ENCODE assay signal across 11 mouse cellular contexts in genomic region chr10:25362235-25362634, GRCm38 (mm10). TPM values are rescaled to one million over a fixed set of nuclear protein-coding genes. Genes with fewer than 3 reads are reported as not detected.
A peak's percentile ranks its signal among the peaks of the same experiment; 100 is the strongest.
DNase-seq lines count a peak whose midpoint lies in the region; ATAC-seq and TF ChIP-seq lines count a peak whose summit lies in the region.
"Had no signal": no experiment of that assay in that cellular context is flagged by ENCODE, and none has a peak within 500 bp of the region (broad histone marks: within the 10 kb centered on the region; RNA-seq: fewer than 3 reads in every experiment).

No protein-coding gene starts in this region.

- no peak for DNase-seq in hindbrain, embryonic 11.5 days (ENCODE audit: low spot score)
- DNase-seq in A20 (ENCODE audit: low read depth, low spot score): peak; percentile 65
- DNase-seq in Muller cell, postnatal 12 days (ENCODE audit: inconsistent ontology term): peak; percentile 58
- DNase-seq in limb, embryonic 14.5 days (ENCODE audit: low spot score): no peak
- DNase-seq in natural killer cell, adult 2 months (ENCODE audit: low spot score in 2 of 2): no peak
- DNase-seq in thymus, adult 18-20 months: no peak
- DNase-seq: adrenal gland, postnatal 10 days; cerebellum, postnatal 25 days; kidney, postnatal 10 days; lung, postnatal 4 days had no signal

- H3K36me3 ChIP-seq in hindbrain, embryonic 16.5 days (ENCODE audit: control insufficient read depth, insufficient read depth, low read length): no peaks in the 10 kb centered on the region
- H3K36me3 ChIP-seq in hindbrain, embryonic 11.5 days (ENCODE audit: control insufficient read depth, insufficient read depth, low read length): no peaks in the 10 kb centered on the region
- H3K36me3 ChIP-seq in limb, embryonic 14.5 days (ENCODE audit: control insufficient read depth, insufficient read depth, low read length): no peaks in the 10 kb centered on the region

- no peak overlapping the region for H3K9ac ChIP-seq in hindbrain, embryonic 16.5 days (ENCODE audit: low read depth, low read length)
- H3K9ac ChIP-seq in hindbrain, embryonic 11.5 days (ENCODE audit: low read depth, low read length): no peak overlapping the region
- H3K9ac ChIP-seq in limb, embryonic 14.5 days (ENCODE audit: low read depth, low read length, severe bottlenecking): no peak overlapping the region

- H3K4me2 ChIP-seq in hindbrain, embryonic 16.5 days (ENCODE audit: low read length): peak overlapping the region; percentile 1; the same call in 1 of the 2 replicates
- H3K4me2 ChIP-seq in hindbrain, embryonic 11.5 days (replicated peaks; ENCODE audit: low read depth, low read length): no peak overlapping the region
- H3K4me2 ChIP-seq in limb, embryonic 14.5 days (replicated peaks; ENCODE audit: low read depth, low read length, severe bottlenecking): peak overlapping the region; percentile 69

- peaks cover 2% of the 10 kb centered on the region; the same call in 1 of the 2 replicates for H3K4me1 ChIP-seq in hindbrain, embryonic 16.5 days (ENCODE audit: control insufficient read depth, insufficient read depth, low read depth, low read length)
- no peaks in the 10 kb centered on the region for H3K4me1 ChIP-seq in hindbrain, embryonic 11.5 days (replicated peaks; ENCODE audit: control insufficient read depth, insufficient read depth, low read length)
- H3K4me1 ChIP-seq in limb, embryonic 14.5 days (ENCODE audit: control insufficient read depth, insufficient read depth, low read length): peaks cover 36% of the 10 kb centered on the region

- no peak overlapping the region for H3K4me3 ChIP-seq in hindbrain, embryonic 16.5 days (ENCODE audit: low read length)
- no peak overlapping the region for H3K4me3 ChIP-seq in hindbrain, embryonic 11.5 days (ENCODE audit: low read depth, low read length)
- H3K4me3 ChIP-seq in limb, embryonic 14.5 days (replicated peaks; ENCODE audit: low read length): peak overlapping the region; percentile 81

- no peak for TF ChIP-seq POLR2A in limb, embryonic 14.5 days (IDR thresholded peaks at IDR 0.05; ENCODE audit: borderline replicate concordance, extremely low read depth, insufficient read depth, insufficient read length)

- no peak for ATAC-seq in hindbrain, embryonic 16.5 days
- no peak for ATAC-seq in hindbrain, embryonic 11.5 days (ENCODE audit: low FRiP score)
- ATAC-seq in limb, embryonic 14.5 days (ENCODE audit: low FRiP score, low read depth): no peak

- H3K9me3 ChIP-seq in hindbrain, embryonic 16.5 days (ENCODE audit: control insufficient read depth, low read length): no peaks in the 10 kb centered on the region
- no peaks in the 10 kb centered on the region for H3K9me3 ChIP-seq in hindbrain, embryonic 11.5 days (ENCODE audit: control insufficient read depth, low read length)
- H3K9me3 ChIP-seq in limb, embryonic 14.5 days (ENCODE audit: control insufficient read depth, low read length): no peaks in the 10 kb centered on the region

- H3K27ac ChIP-seq in hindbrain, embryonic 16.5 days (ENCODE audit: low read depth, low read length): no peak overlapping the region
- no peak overlapping the region for H3K27ac ChIP-seq in hindbrain, embryonic 11.5 days (ENCODE audit: low read depth, low read length)
- H3K27ac ChIP-seq in limb, embryonic 14.5 days (replicated peaks; ENCODE audit: low read depth, low read length): no peak overlapping the region

- 79% methylated on average over 6 of the region's 6 CpGs for WGBS in hindbrain, embryonic 16.5 days
- 75% methylated on average over 6 of the region's 6 CpGs for WGBS in hindbrain, embryonic 11.5 days
- 17% methylated on average over 6 of the region's 6 CpGs for WGBS in limb, embryonic 14.5 days

- no peaks in the 10 kb centered on the region for H3K27me3 ChIP-seq in hindbrain, embryonic 16.5 days (replicated peaks; ENCODE audit: control insufficient read depth, insufficient read depth, low read length)
- no peaks in the 10 kb centered on the region for H3K27me3 ChIP-seq in hindbrain, embryonic 11.5 days (ENCODE audit: control insufficient read depth, insufficient read depth, low read length)
- no peaks in the 10 kb centered on the region for H3K27me3 ChIP-seq in limb, embryonic 14.5 days (ENCODE audit: control insufficient read depth, insufficient read depth, low read length)

RNA-seq across cellular contexts. Expression of gene Epb41l2, which starts 2.6 kb away (rescaled TPM):
- polyA plus RNA-seq in hindbrain, embryonic 16.5 days (2015; fragmentation: Nextera tagmentation; extraction: Ambion mirVana): 30.0 and 35.1 TPM in 2 replicates
- 42.4 and 47.1 TPM in 2 replicates for polyA plus RNA-seq in hindbrain, embryonic 11.5 days (2014; fragmentation: Nextera tagmentation; extraction: Ambion mirVana)
- polyA plus RNA-seq in limb, embryonic 14.5 days (2012; rRNA removed): 120 and 143 TPM in 2 replicates
- polyA plus RNA-seq in limb, embryonic 14.5 days (2014; fragmentation: Nextera tagmentation; extraction: Ambion mirVana): 78.1 and 81.7 TPM in 2 replicates

RNA-seq across cellular contexts. Expression of gene Akap7, which starts 54.6 kb away (rescaled TPM):
- 61.6 and 78.8 TPM in 2 replicates for polyA plus RNA-seq in hindbrain, embryonic 16.5 days (2015; fragmentation: Nextera tagmentation; extraction: Ambion mirVana)
- polyA plus RNA-seq in hindbrain, embryonic 11.5 days (2014; fragmentation: Nextera tagmentation; extraction: Ambion mirVana): 17.7 and 22.6 TPM in 2 replicates
- polyA plus RNA-seq in limb, embryonic 14.5 days (2012; rRNA removed): 14.1 and 20.9 TPM in 2 replicates
- 17.6 and 20.0 TPM in 2 replicates for polyA plus RNA-seq in limb, embryonic 14.5 days (2014; fragmentation: Nextera tagmentation; extraction: Ambion mirVana)

Comparison
In these comparisons a context has a peak if more than half of its experiments do, and no peak if none do; other contexts are left out.
1. DNase-seq: peak in A20 (single experiment) and Muller cell, postnatal 12 days (single experiment); none in hindbrain, embryonic 11.5 days (single experiment), limb, embryonic 14.5 days (single experiment), natural killer cell, adult 2 months (0 of 2) and thymus, adult 18-20 months (0 of 2).